Mouse (Mus musculus): ENCODE results near the gene Col4a3. TPM values are rescaled to one million over a fixed set of nuclear protein-coding genes. Genes with fewer than 3 reads are reported as not detected.

The Col4a3 gene
- not detected in 2 replicates for polyA plus RNA-seq (2012; ENCODE audit: insufficient read depth, insufficient read length, low replicate concordance, missing spikeins)

DNA sequence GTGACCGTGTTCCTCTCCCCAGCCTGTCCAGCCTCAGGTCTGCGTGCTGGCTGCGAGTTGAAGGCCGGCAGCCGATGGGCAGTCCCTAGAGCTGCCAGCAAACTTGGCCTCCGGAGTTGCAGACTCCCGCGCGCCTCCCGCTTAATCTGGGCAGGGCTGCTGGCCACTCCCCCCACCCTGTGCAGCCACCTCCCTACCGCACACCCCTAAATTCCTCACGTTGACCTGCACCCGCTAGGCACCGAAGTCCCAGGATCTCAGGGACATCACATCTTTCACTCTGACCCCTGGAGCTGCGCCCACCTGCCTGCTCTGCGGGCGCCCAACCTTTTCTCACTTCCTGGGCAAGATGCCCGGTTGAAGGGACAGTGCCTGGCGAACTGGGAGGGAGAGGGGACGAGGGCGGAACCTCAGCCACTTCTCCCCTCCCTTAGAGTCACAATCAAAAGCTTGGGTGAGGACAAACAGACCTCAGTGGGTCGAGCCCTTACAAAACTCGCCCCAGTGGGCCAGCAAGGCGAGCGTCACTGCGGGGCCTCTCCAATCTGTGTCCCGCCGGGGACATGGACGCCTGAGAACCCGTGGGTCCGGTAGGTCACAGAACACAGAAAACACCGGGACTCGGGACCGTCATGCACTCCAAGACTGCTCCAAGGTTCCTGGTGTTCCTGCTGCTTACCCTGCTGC, at the start of gene Col4a3, which contains the start of gene Col4a4:
Gene Col4a3 (plus strand): TSS at position 209 of the 687 bp plus-strand sequence.
Gene Col4a4 (minus strand): TSS at position 137 of the 687 bp plus-strand sequence.
- WGBS, result 3% methylated on average over 34 of the region's 34 CpGs
- Histone ChIP-seq H3K4me1 (ENCODE audit: control insufficient read depth, insufficient read depth, low read length) (peaks cover 10% of the 10 kb centered on the region), H3K4me3 (ENCODE audit: insufficient read depth, low read depth, low read length) (peak within 1 kb of the TSS; percentile 2), H3K27ac (ENCODE audit: insufficient read depth, low read depth, low read length) (no peak within 1 kb of the TSS)
- no peak for TF ChIP-seq POLR2A (IDR thresholded peaks at IDR 0.05; ENCODE audit: insufficient read depth, low read depth, low read length)
- no peak for TF ChIP-seq CTCF (IDR thresholded peaks at IDR 0.05; ENCODE audit: insufficient read depth, low read depth, low read length)

DNA sequence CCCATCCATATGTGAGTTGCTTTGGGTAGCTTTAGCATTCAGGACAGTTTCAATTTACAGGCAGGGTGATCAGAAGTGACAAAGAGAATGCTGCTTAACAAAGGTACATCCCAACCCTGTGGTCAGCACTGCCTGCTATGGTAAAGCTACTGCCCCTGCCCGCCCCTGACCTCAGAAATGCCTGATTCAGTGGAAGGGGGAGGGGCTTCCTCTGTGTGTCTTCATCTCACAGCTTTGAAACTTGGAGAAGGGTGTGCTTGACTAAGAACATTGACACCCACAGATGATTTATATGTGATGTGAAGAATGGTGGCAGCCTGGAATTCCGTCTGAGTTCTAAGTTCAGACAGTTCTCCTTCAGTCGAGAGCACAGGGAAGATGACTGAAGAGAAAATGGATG, 48.9 kb upstream of the Col4a3 start:
- H3K4me1 ChIP-seq (ENCODE audit: control insufficient read depth, insufficient read depth, low read length), result no peaks in the 10 kb centered on the region
- no peak overlapping the region for H3K4me3 ChIP-seq (ENCODE audit: insufficient read depth, low read depth, low read length)
- TF ChIP-seq CTCF (IDR thresholded peaks at IDR 0.05; ENCODE audit: insufficient read depth, low read depth, low read length) (no peak), POLR2A (IDR thresholded peaks at IDR 0.05; ENCODE audit: insufficient read depth, low read depth, low read length) (no peak)

DNA sequence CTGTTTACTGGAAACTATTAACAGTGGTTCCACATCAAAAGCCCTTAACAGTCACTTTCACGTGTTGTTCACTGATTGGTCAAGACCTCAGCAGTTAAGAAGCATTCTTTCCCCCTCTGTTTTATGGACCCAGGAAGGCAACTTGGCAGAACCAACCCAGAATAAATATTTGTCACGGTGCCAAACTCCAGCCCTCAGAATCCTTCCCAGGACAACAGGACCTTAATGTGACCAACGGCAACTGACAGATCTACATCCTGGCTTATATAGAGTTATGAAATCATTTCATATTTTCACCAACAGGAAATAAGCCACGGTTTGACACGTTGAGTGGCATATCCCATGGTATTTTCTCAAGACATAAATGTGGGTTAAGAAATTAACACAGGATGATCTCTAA, 46.7 kb upstream of the Col4a3 start:
- WGBS, result 81% methylated on average over 5 of the region's 5 CpGs
- Histone ChIP-seq H3K4me3 (ENCODE audit: insufficient read depth, low read depth, low read length) (no peak overlapping the region), H3K4me1 (ENCODE audit: control insufficient read depth, insufficient read depth, low read length) (no peaks in the 10 kb centered on the region), H3K27ac (ENCODE audit: insufficient read depth, low read depth, low read length) (no peak overlapping the region)
- TF ChIP-seq POLR2A (IDR thresholded peaks at IDR 0.05; ENCODE audit: insufficient read depth, low read depth, low read length), result no peak
- no peak for TF ChIP-seq CTCF (IDR thresholded peaks at IDR 0.05; ENCODE audit: insufficient read depth, low read depth, low read length)

More for the DNA sequence above, 48.9 kb upstream of the Col4a3 start:
- WGBS, result 85% methylated on average over 3 of the region's 3 CpGs
- no peak overlapping the region for H3K27ac ChIP-seq (ENCODE audit: insufficient read depth, low read depth, low read length)

DNA sequence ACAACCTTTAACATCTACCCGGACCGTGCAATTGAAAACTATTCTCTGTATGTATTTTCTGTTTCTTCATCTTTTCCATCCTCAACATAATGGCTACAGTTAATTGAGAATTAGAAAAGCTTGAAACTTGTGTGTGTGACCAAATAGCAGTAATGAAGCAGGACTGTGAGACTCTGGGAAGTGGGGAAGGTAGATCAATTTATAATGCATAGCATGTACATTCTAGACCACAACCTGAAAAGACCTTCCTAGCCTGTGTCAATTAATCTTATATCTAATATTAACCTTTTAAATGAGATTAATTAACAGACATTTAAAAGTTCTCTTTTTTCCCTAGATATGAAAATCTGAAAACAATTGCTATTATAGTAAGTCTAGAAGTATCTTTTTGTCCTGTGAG, 42.8 kb upstream of the Col4a3 start:
- no peak overlapping the region for H3K27ac ChIP-seq (ENCODE audit: insufficient read depth, low read depth, low read length)
- H3K4me3 ChIP-seq (ENCODE audit: insufficient read depth, low read depth, low read length), result no peak overlapping the region
- no peak for TF ChIP-seq POLR2A (IDR thresholded peaks at IDR 0.05; ENCODE audit: insufficient read depth, low read depth, low read length)
- TF ChIP-seq CTCF (IDR thresholded peaks at IDR 0.05; ENCODE audit: insufficient read depth, low read depth, low read length), result no peak
- 60% methylated on average over 2 of the region's 2 CpGs for WGBS
- no peaks in the 10 kb centered on the region for H3K4me1 ChIP-seq (ENCODE audit: control insufficient read depth, insufficient read depth, low read length)

DNA sequence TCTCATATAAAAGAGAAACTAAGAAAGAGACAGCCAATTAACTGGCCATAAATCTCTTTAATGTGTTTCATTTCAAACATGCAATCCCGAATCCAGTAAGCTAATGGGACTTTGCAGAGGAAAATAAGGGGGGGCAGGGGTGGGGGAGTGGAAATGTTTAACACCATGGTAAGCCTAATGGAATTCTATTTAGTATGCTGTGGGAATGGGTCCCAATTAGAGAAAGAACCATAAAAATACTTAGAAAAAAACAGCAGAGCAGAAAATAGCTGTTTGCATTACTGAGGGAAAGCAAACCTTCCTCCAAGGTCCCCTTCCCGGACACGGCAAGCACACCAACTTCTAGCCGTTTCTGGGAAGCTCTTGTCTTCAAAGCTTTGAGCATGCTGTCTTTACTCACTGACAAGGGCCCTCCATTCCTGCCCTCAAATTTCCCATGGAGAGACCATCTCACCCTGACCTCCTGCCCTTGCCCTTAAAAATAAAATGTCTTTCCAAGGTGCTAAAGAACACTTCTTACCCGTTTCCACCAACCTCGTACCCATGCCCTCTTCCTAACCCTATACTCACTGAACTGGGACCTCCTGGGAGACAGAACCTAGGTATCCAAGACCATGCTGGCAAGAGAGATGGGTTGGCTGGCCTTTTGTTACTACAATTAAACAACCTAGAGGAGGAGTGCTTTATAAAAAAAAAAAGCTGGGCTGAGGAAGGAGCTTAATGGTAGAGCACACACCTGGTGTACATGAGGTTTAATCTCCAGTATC, 42.1 kb upstream of the Col4a3 start:
- whole genome bisulfite sequencing, result 52% methylated on average over 6 of the region's 6 CpGs
- no peak overlapping the region for H3K27ac ChIP-seq (ENCODE audit: insufficient read depth, low read depth, low read length)

DNA sequence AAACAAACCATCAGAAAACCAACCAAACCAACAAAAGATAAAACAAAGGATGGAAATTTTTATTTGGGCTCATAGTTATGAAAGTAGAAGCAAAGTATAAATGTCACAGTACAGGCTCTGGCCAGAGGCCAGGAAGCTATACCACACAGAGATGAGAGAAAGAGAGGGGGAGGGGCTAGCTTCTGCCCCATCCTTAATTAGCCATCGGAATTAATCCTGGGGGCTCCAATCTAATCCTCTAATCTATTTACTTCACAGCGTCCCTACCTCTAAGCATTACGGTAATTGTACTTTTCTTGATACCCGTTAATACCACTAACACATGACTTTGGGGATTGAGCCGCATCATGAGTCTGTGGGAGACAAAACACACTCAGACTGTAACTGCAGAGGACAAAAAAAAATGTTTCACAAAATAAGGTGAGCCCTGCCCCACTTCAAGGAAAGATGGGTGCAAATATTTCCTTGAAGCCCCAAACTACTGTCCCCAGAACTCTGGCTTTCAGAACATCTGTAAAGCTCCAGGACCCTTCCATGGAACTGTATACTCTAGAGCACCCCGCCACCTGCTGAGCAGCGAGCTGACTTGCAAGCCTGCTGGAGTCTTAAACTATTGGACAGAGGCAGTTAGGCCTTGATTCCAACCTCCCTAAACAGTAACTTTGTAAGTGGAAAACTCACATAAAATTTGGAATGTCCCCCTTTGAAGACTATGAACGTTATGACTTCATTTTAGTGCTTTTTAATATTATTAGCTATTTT, 41.3 kb upstream of the Col4a3 start:
- TF ChIP-seq CTCF (IDR thresholded peaks at IDR 0.05; ENCODE audit: insufficient read depth, low read depth, low read length) (no peak), POLR2A (IDR thresholded peaks at IDR 0.05; ENCODE audit: insufficient read depth, low read depth, low read length) (no peak)
- WGBS, result 74% methylated on average over 8 of the region's 8 CpGs
- no peaks in the 10 kb centered on the region for H3K4me1 ChIP-seq (ENCODE audit: control insufficient read depth, insufficient read depth, low read length)
- no peak overlapping the region for H3K27ac ChIP-seq (ENCODE audit: insufficient read depth, low read depth, low read length)
- H3K4me3 ChIP-seq (ENCODE audit: insufficient read depth, low read depth, low read length), result no peak overlapping the region

More for the DNA sequence above, 42.1 kb upstream of the Col4a3 start:
- TF ChIP-seq CTCF (IDR thresholded peaks at IDR 0.05; ENCODE audit: insufficient read depth, low read depth, low read length), result no peak
- no peak for TF ChIP-seq POLR2A (IDR thresholded peaks at IDR 0.05; ENCODE audit: insufficient read depth, low read depth, low read length)
- no peaks in the 10 kb centered on the region for H3K4me1 ChIP-seq (ENCODE audit: control insufficient read depth, insufficient read depth, low read length)
- no peak overlapping the region for H3K4me3 ChIP-seq (ENCODE audit: insufficient read depth, low read depth, low read length)

DNA sequence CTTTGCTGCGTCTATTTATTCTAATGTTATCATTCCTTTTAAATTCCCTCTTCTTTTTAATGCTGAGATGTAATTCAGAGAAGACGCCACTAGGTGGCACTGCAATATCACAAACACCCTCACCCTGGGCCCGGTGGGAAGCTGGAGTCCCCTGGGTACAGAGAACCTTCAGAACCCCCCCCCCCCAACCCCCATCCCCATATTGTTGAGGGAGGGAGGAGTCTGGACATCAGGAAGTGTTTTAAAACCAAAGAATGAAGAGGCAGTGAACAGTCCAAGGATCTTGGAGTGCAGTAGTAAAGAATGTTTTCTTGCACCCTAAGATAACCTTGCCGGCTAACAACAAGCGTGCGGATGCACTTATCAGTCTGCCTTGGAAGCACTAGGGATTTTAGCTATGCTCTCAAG, 32.3 kb upstream of the Col4a3 start:
- 36% methylated on average over 6 of the region's 6 CpGs for WGBS
- H3K27ac ChIP-seq (ENCODE audit: insufficient read depth, low read depth, low read length), result no peak overlapping the region

DNA sequence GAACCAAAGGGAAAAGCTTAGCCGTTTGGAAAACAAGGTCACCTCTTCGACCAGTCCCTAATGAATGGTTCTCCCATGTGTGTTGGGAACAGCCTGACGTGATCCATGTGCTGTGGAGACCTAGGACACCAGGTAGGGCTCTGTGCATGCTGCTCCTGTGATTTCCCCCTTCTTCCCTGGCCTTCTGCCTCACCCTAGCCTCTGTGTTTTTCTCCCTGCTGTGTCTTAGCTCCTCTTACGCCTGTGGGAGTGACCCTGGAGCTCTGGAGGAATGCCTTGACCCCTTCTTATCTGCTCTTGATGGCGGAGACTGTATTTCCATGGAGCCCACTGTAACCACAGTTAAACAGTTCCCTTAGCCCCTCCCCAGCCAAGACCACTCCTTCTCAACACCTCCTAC, 31.8 kb upstream of the Col4a3 start:
- 80% methylated on average over 5 of the region's 5 CpGs for WGBS
- Histone ChIP-seq H3K4me1 (ENCODE audit: control insufficient read depth, insufficient read depth, low read length) (no peaks in the 10 kb centered on the region), H3K27ac (ENCODE audit: insufficient read depth, low read depth, low read length) (no peak overlapping the region), H3K4me3 (ENCODE audit: insufficient read depth, low read depth, low read length) (no peak overlapping the region)
- no peak for TF ChIP-seq POLR2A (IDR thresholded peaks at IDR 0.05; ENCODE audit: insufficient read depth, low read depth, low read length)
- no peak for TF ChIP-seq CTCF (IDR thresholded peaks at IDR 0.05; ENCODE audit: insufficient read depth, low read depth, low read length)

More for the DNA sequence above, 32.3 kb upstream of the Col4a3 start:
- no peak overlapping the region for H3K4me3 ChIP-seq (ENCODE audit: insufficient read depth, low read depth, low read length)
- no peaks in the 10 kb centered on the region for H3K4me1 ChIP-seq (ENCODE audit: control insufficient read depth, insufficient read depth, low read length)
- TF ChIP-seq CTCF (IDR thresholded peaks at IDR 0.05; ENCODE audit: insufficient read depth, low read depth, low read length) (no peak), POLR2A (IDR thresholded peaks at IDR 0.05; ENCODE audit: insufficient read depth, low read depth, low read length) (no peak)
